In genomic region chr7:116608350-116609085, GRCm38 (mm10) we compare ENCODE assay signal across 8 mouse cellular contexts.
DNase-seq lines count a peak whose midpoint lies in the region; ATAC-seq lines count a peak whose summit lies in the region.

No protein-coding gene starts in this region.

- peak overlapping the region; percentile 72 for H3K4me2 ChIP-seq in heart, embryonic 12.5 days
- peak overlapping the region; percentile 63 for H3K4me2 ChIP-seq in kidney, embryonic 15.5 days
- peak overlapping the region; percentile 58 for H3K4me2 ChIP-seq in liver, embryonic 16.5 days (ENCODE audit: low read depth, low read length)
- peak overlapping the region; percentile 56 for H3K4me2 ChIP-seq in neural tube, embryonic 13.5 days

- H3K9ac ChIP-seq in heart, embryonic 12.5 days: peak overlapping the region; percentile 61
- no peak overlapping the region for H3K9ac ChIP-seq in kidney, embryonic 15.5 days
- H3K9ac ChIP-seq in liver, embryonic 16.5 days (ENCODE audit: low read depth, low read length): no peak overlapping the region
- peak overlapping the region; percentile 52; the same call in 1 of the 2 replicates for H3K9ac ChIP-seq in neural tube, embryonic 13.5 days

- H3K4me3 ChIP-seq in heart, embryonic 12.5 days: peak overlapping the region; percentile 43
- peak overlapping the region; percentile 34 for H3K4me3 ChIP-seq in kidney, embryonic 15.5 days (replicated peaks)
- H3K4me3 ChIP-seq in liver, embryonic 16.5 days (ENCODE audit: low read depth, low read length): peak overlapping the region; percentile 10; the same call in 1 of the 2 replicates
- H3K4me3 ChIP-seq in neural tube, embryonic 13.5 days: peak overlapping the region; percentile 24

- ATAC-seq in heart, embryonic 12.5 days (ENCODE audit: insufficient number of reproducible peaks, low FRiP score): no peak
- ATAC-seq in kidney, embryonic 15.5 days (replicated peaks; ENCODE audit: low FRiP score): peak; percentile 63; the same call in 1 of the 2 replicates
- no peak for ATAC-seq in liver, embryonic 16.5 days (ENCODE audit: low read depth)
- peak; percentile 70 for ATAC-seq in neural tube, embryonic 13.5 days (ENCODE audit: low read depth)

- H3K27ac ChIP-seq in heart, embryonic 12.5 days (ENCODE audit: poor library complexity, severe bottlenecking): no peak overlapping the region
- no peak overlapping the region for H3K27ac ChIP-seq in kidney, embryonic 15.5 days
- H3K27ac ChIP-seq in liver, embryonic 16.5 days (ENCODE audit: low read length): no peak overlapping the region
- no peak overlapping the region for H3K27ac ChIP-seq in neural tube, embryonic 13.5 days (replicated peaks)

- H3K4me1 ChIP-seq in heart, embryonic 12.5 days (replicated peaks): peaks cover 9% of the 10 kb centered on the region; the same call in 1 of the 2 replicates
- peaks cover 9% of the 10 kb centered on the region for H3K4me1 ChIP-seq in kidney, embryonic 15.5 days
- no peaks in the 10 kb centered on the region for H3K4me1 ChIP-seq in liver, embryonic 16.5 days (ENCODE audit: control insufficient read depth, low read depth, low read length)
- 0 out of 2 replicates have a peak, but pooled peaks cover 7% of the 10 kb centered on the region for H3K4me1 ChIP-seq in neural tube, embryonic 13.5 days (replicated peaks)

- H3K27me3 ChIP-seq in heart, embryonic 12.5 days (replicated peaks): no peaks in the 10 kb centered on the region
- H3K27me3 ChIP-seq in kidney, embryonic 15.5 days: no peaks in the 10 kb centered on the region
- H3K27me3 ChIP-seq in liver, embryonic 16.5 days (ENCODE audit: control insufficient read depth, insufficient read depth, low read depth, low read length): no peaks in the 10 kb centered on the region
- H3K27me3 ChIP-seq in neural tube, embryonic 13.5 days: no peaks in the 10 kb centered on the region

- peak; percentile 77 for DNase-seq in CD4-positive helper T cell, adult 2 months (ENCODE audit: low read depth, low spot score)
- peak; percentile 72 for DNase-seq in adipocyte (ENCODE audit: low spot score)
- peak; percentile 73 for DNase-seq in embryo, embryonic 9.5 days (ENCODE audit: extremely low spot score)
- DNase-seq in thymus, postnatal 0 days (ENCODE audit: low spot score): peak; percentile 81

- H3K9me3 ChIP-seq in heart, embryonic 12.5 days (replicated peaks): no peaks in the 10 kb centered on the region
- H3K9me3 ChIP-seq in kidney, embryonic 15.5 days (replicated peaks): no peaks in the 10 kb centered on the region
- no peaks in the 10 kb centered on the region for H3K9me3 ChIP-seq in liver, embryonic 16.5 days (replicated peaks; ENCODE audit: control insufficient read depth, low read length)
- H3K9me3 ChIP-seq in neural tube, embryonic 13.5 days: no peaks in the 10 kb centered on the region

- WGBS in heart, embryonic 12.5 days: 21% methylated on average over 15 of the region's 15 CpGs
- 26% methylated on average over 14 of the region's 15 CpGs for WGBS in kidney, embryonic 15.5 days
- WGBS in liver, embryonic 16.5 days (ENCODE audit: insufficient replicate concordance): 23% methylated on average over 15 of the region's 15 CpGs
- WGBS in neural tube, embryonic 13.5 days: 25% methylated on average over 15 of the region's 15 CpGs

- no peaks in the 10 kb centered on the region for H3K36me3 ChIP-seq in heart, embryonic 12.5 days
- no peaks in the 10 kb centered on the region for H3K36me3 ChIP-seq in kidney, embryonic 15.5 days
- no peaks in the 10 kb centered on the region for H3K36me3 ChIP-seq in liver, embryonic 16.5 days (ENCODE audit: control insufficient read depth, insufficient read depth)
- H3K36me3 ChIP-seq in neural tube, embryonic 13.5 days: no peaks in the 10 kb centered on the region

Comparison
In these comparisons a context has a peak if more than half of its experiments do, and no peak if none do; other contexts are left out.
1. ATAC-seq: peak in kidney, embryonic 15.5 days (single experiment) and neural tube, embryonic 13.5 days (single experiment); none in heart, embryonic 12.5 days (single experiment) and liver, embryonic 16.5 days (single experiment).
2. H3K9ac ChIP-seq: peak in heart, embryonic 12.5 days (single experiment) and neural tube, embryonic 13.5 days (single experiment); none in kidney, embryonic 15.5 days (single experiment) and liver, embryonic 16.5 days (single experiment).
3. Peak in every context shown above with its lines, with median percentiles within 50 percentile points of each other: DNase-seq, H3K4me2 ChIP-seq and H3K4me3 ChIP-seq.